Mouse (Mus musculus): Measurements from ENCODE around the gene Gm49380. TPM values are rescaled to one million over a fixed set of nuclear protein-coding genes. Genes with fewer than 3 reads are reported as not detected.
"Not testable (repeated sequence)": the region's sequence is repeated elsewhere in the genome, so short reads cannot be mapped to it uniquely, and the experiment has no call there.

Gene Gm49380
- total and polyA plus RNA-seq, 3 experiments = 0.12 to 1.1 (median 0.76) TPM

DNA sequence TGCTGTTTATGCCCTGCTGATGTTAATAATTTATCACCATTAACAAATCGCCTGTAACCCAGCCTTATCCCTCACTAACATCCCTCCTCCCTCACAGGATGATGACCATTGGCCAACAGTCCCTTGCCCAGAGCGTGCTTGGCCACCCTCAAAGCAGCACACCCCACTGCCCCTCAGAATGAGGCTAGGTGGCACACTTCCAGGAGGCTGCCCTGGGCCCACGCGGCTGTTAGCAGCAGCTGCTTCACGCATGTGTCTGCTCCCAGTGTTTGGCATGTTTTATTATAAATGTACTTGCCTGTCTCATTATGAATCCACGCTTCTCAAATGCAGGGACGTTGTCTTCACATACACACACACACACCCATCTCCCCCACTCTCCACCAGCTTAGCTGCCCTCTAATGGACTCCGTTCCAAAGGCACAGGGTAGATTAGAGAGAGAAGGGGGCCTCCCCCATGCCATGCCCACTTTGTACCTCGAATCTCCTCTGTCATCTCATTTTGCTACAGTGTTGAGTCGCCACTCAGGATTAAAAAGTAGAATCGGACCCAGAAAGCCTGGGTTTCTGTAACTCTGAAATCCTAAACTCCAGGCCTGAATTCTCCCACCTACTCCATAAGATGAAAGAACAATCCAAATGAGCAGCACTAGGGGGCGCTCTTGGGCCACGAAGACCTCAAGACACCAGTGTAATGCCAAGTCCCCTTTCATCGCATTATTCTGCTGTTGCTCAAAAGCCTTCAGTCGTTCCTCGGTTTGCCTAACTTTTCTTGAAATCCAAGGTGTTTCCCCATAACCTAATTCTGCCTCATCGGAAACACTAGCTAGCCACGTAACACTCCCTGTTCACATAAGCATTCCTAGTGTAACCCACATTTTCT is 12.5 kb upstream of the Gm49380 start:
- DNase-seq = peak; percentile 83

GRCm38 (mm10) chr9:44125026-44125425 is 11.7 kb upstream of the Gm49380 start:
- no peak for DNase-seq

DNA sequence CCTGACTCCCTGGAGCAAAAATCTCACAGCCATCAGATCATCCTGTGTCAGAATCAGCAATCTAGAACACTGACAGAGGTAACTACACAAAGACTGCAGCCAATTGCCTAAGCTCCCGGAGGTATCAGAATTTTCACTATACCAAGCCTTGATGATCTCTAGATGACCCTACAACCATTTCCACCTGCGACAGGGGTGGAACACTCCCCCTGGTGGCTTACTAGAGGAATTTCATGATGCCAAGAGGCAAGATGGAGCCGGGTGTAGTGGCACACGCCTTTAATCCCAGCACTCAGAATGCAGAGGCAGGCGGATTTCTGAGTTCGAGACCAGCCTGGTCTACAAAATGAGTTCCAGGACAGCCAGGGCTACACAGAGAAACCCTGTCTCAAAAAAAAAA is 11.0 kb upstream of the Gm49380 start:
- DNase-seq = no peak

GRCm38 (mm10) chr9:44119948-44120465 is 6.7 kb upstream of the Gm49380 start:
- DNase-seq = no peak

- no peak for DNase-seq
These were observed 5.7 kb upstream of the Gm49380 start for GRCm38 (mm10) chr9:44119011-44119410.

DNA sequence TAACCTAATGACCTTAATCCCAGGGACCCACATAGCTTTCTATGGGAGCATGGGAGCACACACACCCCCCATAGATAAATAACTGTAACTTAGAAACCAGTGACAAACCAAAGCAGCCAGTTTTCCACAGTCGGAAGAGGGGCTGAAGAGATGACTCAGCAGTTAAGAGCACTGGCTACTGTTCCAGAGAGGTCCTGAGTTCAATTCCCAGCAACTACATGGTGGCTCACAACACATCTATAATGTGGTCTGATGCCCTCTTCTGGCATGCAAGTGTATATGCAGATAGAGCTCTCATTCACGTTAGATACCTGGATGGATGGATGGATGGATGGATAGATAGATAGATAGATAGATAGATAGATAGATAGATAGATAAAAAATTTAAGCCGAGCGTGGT is 2.9 kb upstream of the Gm49380 start:
- DNase-seq = no peak

DNA sequence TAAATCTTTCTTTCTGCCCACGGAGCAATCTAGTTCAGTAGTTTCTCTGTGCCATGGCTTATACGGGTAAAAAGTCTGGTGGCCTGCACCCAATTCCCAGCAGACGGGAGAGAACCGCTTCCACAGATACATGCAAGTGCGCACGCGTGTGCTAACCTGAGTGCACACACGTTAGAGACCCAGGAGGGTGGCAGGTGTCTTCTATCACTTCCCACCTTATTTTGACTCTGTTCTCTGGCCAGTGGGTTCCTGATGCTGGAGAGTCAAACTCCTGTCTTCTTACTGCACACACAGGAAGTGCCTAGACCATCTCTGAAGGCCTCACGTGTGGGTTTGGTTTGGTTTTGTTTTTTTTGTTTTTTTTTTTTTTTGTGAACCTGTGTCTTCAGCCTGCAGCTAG is 2.3 kb upstream of the Gm49380 start:
- DNase-seq = no peak

DNA sequence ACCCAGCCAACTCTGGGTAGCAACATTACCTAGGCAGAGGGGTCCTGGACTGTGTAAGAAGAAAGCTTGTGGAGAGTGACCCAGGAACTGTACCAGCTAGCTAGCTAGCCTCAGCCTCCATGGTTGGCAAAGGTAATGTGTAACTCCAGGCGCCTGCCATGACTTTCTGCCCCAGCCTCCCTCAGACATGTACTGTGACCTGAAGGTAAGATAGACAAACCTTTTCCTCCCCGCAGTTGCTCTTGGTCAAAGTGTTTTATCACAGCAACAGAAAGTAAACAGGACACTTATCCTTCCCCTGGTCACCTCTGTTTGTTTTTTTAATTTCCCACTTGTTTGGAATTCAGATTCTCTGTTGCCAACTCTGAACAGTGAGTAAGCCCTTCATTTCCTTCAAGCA is 1.2 kb upstream of the Gm49380 start:
- no peak for DNase-seq

GRCm38 (mm10) chr9:44111909-44112308 is 1.4 kb downstream of the Gm49380 start:
- not testable (repeated sequence) for DNase-seq

GRCm38 (mm10) chr9:44109360-44110095 is 3.8 kb downstream of the Gm49380 start:
- DNase-seq = peak; percentile 77

- no peak for DNase-seq
These were observed 4.8 kb downstream of the Gm49380 start for GRCm38 (mm10) chr9:44108269-44109055.

DNA sequence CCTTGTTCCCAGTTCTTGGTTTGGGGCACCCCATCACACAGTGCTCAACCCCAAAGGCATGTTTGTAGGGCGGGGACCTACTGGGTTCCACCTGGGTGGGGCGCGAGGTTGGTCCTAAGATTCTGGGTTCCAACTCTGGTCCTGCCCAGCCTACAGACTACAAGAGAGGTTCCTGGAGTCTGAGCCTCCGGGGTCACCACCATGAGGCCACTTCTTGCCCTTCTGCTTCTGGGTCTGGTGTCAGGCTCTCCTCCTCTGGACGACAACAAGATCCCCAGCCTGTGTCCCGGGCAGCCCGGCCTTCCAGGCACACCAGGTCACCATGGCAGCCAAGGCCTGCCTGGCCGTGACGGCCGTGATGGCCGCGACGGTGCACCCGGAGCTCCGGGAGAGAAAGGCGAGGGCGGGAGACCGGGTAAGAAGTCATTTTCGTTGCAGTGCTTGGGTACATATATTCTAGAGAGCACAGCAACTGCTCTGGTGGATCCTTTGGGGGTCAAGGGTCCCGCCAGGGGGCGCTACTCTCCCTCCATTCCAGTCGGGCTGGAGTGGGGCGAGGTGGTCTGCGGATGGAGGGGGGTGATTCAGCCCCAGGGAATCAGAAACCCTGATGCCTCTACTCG is 5.6 kb downstream of the Gm49380 start:
- peak; percentile 81 for DNase-seq

DNA sequence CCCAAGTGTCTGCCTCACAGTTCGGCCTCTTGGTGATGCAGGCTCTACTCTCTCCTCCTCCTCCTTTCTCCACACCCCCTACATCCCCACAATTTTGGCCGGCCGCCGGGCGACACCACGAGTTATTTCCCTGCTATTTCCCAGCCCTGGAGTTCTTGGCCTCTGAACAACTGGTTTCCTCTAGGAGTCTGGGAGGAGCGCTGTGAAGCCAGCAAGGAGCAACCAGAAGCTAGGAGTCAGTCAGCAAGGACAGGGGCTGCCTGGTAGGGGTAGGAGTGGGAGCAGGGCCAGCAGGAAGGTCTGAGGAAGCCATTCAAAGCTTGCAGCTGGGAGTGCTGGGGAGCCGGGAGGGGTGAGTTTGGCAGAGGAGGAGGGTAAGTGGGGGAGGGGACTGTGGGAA is 6.2 kb downstream of the Gm49380 start, which contains the start of gene C1qtnf5:
TSS of gene C1qtnf5 (plus strand) at position 136 of the 400 bp plus-strand sequence.
- peak; percentile 85 for DNase-seq

DNA sequence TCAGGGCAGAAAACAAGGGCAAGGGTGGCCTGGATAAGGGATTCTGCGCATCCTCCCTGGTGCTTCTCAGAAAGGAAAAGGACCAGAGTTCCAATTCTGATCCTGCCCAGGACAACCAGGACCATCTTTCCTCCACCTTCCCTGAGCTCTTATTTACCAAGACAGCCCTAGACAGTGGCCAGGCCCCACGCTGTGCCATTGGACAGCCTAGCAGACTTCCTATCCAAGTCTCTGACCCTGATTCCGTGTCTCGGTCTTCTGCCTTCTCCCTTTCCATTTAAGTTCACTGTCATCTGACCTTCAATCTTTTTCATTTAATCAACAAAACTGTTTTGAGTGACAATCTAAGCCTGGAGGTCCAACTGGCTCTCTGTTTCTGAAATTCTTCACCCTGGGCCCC is 6.7 kb downstream of the Gm49380 start:
- no peak for DNase-seq

GRCm38 (mm10) chr9:44106182-44106581 is 7.1 kb downstream of the Gm49380 start:
- no peak for DNase-seq

- DNase-seq = no peak
These were observed 7.5 kb downstream of the Gm49380 start for GRCm38 (mm10) chr9:44105781-44106180.

- DNase-seq = peak; percentile 48
These were observed 8.4 kb downstream of the Gm49380 start for GRCm38 (mm10) chr9:44104881-44105280.

GRCm38 (mm10) chr9:44101490-44101889 is 11.8 kb downstream of the Gm49380 start, which contains the start of gene Mfrp:
Gene Mfrp (plus strand): TSS chr9:44101729.
- DNase-seq = no peak

DNA sequence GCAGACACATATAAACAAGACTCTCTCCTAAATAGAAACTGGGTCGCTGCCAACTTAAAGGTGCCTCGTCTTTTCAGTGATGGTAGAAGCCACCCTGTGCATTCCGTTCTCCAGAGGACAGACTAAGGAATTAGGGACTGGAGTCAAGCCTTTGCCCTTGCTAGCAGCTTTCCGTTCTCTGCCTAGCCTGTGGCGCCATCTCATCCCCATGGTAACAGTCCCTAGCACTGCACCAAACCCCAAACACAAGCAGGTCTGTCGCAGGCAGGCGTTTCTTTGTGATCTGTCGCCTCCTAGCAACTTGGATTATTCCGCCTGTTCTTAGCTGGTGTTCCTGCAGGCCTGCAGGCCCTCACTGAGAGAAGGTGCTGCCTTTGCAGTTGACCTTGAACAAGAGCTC is 16.8 kb downstream of the Gm49380 start:
- DNase-seq = peak; percentile 65

GRCm38 (mm10) chr9:44095781-44096180 is 17.5 kb downstream of the Gm49380 start:
- DNase-seq = no peak

- DNase-seq = no peak
These were observed 18.6 kb downstream of the Gm49380 start for GRCm38 (mm10) chr9:44094737-44095136.

Data from adrenal gland, adult 2 months (tissue).